Mouse (Mus musculus) CH12.LX (cell line): ENCODE data around the gene Il10ra.

Experiments
- CTCF ChIP-seq, 2 experiments: IDR thresholded peaks in 1 of 2; conservative IDR thresholded peaks in 1 of 2; 2 replicates each; pipeline ENCODE4 v1.5.1; 2011 to 2012; ENCODE audit warnings: low read depth in 2 of 2, low read length in 2 of 2, improper control_type of control experiment in 1 of 2, inconsistent platforms in 1 of 2, mild to moderate bottlenecking in 1 of 2, moderate library complexity in 1 of 2
- GABPA ChIP-seq: IDR thresholded peaks from 2 replicates; pipeline ENCODE4 v1.6.1; 2012; ENCODE audit warnings: low read depth, low read length, improper control_type of control experiment, inconsistent platforms; ENCODE audit not compliant: insufficient replicate concordance
- JUND ChIP-seq: conservative IDR thresholded peaks from 2 replicates; pipeline ENCODE4 v1.6.1; 2011; ENCODE audit warnings: low read depth, low read length, improper control_type of control experiment
- MAZ ChIP-seq: IDR thresholded peaks from 2 replicates; pipeline ENCODE4 v1.6.1; 2012; ENCODE audit warnings: low read depth, mild to moderate bottlenecking, inconsistent platforms, low read length, improper control_type of control experiment, moderate library complexity
- POLR2A ChIP-seq: IDR thresholded peaks from 2 replicates; pipeline ENCODE4 v1.6.1; 2011; ENCODE audit warnings: low read depth, mild to moderate bottlenecking, improper control_type of control experiment, low read length
- UBTF ChIP-seq: IDR thresholded peaks from 2 replicates; pipeline ENCODE4 v1.6.1; 2012; ENCODE audit warnings: low read depth, mild to moderate bottlenecking, inconsistent platforms, low read length, improper control_type of control experiment, moderate library complexity
- ZKSCAN1 ChIP-seq: IDR thresholded peaks from 2 replicates; pipeline ENCODE4 v1.6.1; 2012; ENCODE audit warnings: low read depth, inconsistent platforms, low read length, improper control_type of control experiment, borderline replicate concordance

DNA sequence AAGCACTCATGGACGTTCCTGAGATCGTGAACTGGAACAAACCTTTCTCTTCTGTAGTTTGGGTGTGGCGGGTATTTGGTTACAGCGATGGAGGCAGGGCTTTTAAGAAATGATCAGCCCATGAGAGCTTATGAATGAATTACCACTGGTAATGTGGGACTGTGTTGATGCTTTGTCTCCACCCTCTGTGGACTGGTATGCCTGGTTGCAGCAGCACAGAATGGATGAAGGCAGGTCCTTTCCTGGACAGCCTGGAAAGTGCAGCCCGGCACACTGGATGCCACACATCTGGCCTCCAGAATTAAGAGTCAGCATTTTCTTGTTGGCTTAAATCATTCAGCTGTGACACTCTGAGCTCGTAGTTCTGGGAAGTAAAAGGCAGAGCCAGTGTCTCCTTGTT is 56.9 kb downstream of the Il10ra start:
- TF ChIP-seq CTCF (conservative IDR thresholded peaks at IDR 0.05 in 1 of 2, IDR thresholded peaks at IDR 0.05 in 1 of 2; ENCODE audit: low read depth in 2 of 2, low read length in 2 of 2) = no peak
- TF ChIP-seq UBTF = no peak
- TF ChIP-seq MAZ = no peak
- TF ChIP-seq GABPA = no peak
- no peak for TF ChIP-seq POLR2A
- TF ChIP-seq ZKSCAN1 = no peak
- no peak for TF ChIP-seq JUND
